Mouse (Mus musculus): ENCODE measurements around the gene Zfp850. TPM values are rescaled to one million over a fixed set of nuclear protein-coding genes. Genes with fewer than 3 reads are reported as not detected.
"Not testable (repeated sequence)": the region's sequence is repeated elsewhere in the genome, so short reads cannot be mapped to it uniquely, and the experiment has no call there.

Gene Zfp850
- polyA plus RNA-seq, 1 experiment from 2014 or later: 1.4 TPM

DNA sequence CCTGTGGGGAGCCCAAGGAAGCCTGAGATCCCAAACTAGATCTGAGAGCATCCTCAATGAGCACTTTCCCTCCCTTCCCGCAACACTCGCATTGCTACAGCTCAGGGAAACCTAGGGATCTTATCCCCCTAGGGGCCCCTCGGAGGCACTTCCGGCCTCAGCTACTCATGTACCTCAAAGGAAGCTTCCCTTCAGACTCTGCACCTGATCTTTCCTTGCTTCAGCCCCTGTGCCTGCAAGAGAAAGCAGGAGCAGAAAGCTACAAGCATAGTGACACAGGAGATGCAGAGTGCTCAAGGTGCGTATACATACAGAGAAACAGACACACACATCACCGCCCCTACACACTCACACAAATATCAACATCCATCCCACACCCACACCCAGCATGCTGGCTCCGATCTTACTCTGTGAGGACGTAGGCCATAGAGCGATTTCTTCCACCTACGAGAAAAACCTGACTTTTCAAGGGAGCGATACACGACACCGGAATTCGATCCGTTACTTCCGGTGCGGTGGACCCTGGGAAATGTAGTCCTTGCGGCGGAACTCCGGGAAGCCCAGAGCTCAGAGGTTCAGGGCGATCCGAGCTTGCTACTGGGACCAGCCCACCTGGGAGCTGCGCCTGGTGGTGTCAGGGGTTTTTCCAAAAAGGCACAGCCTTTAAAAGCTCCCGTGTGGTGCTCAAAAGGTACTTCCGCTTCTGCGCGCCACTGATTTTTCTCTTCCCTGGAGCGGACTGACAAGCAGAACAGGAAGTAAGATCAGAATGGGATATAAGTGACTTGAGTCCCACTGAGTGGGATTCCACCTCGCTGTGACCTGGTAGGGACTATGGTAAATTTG, 35.0 kb downstream of the Zfp850 start, which contains the start of gene Zfp780b:
TSS of gene Zfp780b (minus strand) at position 489 of the 846 bp plus-strand sequence.
- WGBS (ENCODE audit: insufficient replicate concordance): under 1% methylated on average over 29 of the region's 29 CpGs
- no peaks in the 10 kb centered on the region for H3K27me3 ChIP-seq
- peaks cover 17% of the 10 kb centered on the region for H3K4me1 ChIP-seq (replicated peaks)
- H3K4me3 ChIP-seq (replicated peaks): peak within 1 kb of the TSS; percentile 76
- H3K27ac ChIP-seq (replicated peaks): peak within 1 kb of the TSS; percentile 72
- H3K36me3 ChIP-seq (replicated peaks): 0 out of 2 replicates have a peak, but pooled peaks cover 3% of the 10 kb centered on the region
- H3K9me3 ChIP-seq (replicated peaks): 0 out of 2 replicates have a peak, but pooled peaks cover 6% of the 10 kb centered on the region
- ATAC-seq (ENCODE audit: insufficient read depth): peak; percentile 85
- peak within 1 kb of the TSS; percentile 81 for H3K4me2 ChIP-seq
- peak within 1 kb of the TSS; percentile 70 for H3K9ac ChIP-seq

DNA sequence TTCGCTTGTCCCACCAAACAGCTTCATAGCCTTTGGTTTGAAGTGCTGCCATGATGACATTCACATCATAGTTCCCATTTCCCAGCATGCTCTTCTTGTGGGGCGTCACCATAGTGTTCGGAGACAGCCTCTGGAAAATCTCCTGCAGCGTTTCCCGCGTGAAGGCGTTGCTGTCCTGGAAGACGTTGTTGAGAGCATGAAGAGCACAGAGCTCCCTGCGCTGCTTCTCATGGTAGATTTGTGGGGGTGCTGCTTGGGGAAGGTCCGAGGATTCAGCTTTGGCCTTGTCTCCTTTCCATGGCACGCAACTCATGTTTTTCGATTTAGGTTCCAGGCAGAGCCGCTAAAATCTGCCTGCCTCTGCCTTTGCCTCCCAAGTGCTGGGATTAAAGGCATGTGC, 64.5 kb downstream of the Zfp850 start:
- H3K4me3 ChIP-seq (replicated peaks); H3K9ac ChIP-seq; H3K9me3 ChIP-seq (replicated peaks); ATAC-seq (ENCODE audit: insufficient read depth); H3K36me3 ChIP-seq (replicated peaks); H3K27ac ChIP-seq (replicated peaks); H3K4me1 ChIP-seq (replicated peaks); H3K4me2 ChIP-seq; H3K27me3 ChIP-seq: not testable (repeated sequence)
- WGBS (ENCODE audit: insufficient replicate concordance): 82% methylated on average over 13 of the region's 13 CpGs

DNA sequence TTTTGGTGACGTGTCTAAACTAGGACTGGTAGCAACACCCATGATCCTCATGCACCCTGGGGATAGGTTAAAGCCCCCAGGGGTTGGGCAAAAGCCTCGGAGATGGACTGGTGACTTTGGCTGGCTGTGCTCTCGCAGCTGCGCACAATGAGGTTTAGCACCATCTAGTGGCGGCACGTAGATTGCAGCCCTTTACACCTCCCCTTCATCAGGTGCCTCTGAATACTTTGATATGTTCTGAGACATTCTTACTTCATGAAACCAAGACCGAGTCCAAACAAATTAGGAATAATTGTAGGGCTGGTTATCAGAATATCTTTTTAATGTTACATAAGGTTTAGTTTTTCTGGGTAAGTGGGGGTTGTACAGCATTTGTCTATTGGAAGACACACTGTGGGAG, 72.0 kb downstream of the Zfp850 start:
- H3K27me3 ChIP-seq; H3K4me2 ChIP-seq; H3K4me1 ChIP-seq (replicated peaks); H3K27ac ChIP-seq (replicated peaks); H3K9ac ChIP-seq; ATAC-seq (ENCODE audit: insufficient read depth); H3K9me3 ChIP-seq (replicated peaks); H3K4me3 ChIP-seq (replicated peaks); H3K36me3 ChIP-seq (replicated peaks): not testable (repeated sequence)
- 25% methylated on average over 6 of the region's 7 CpGs for WGBS (ENCODE audit: insufficient replicate concordance)

Other genes with a start within 250 kb of the Zfp850 start
- gene Zfp626, start 206.9 kb downstream of the Zfp850 start, polyA plus RNA-seq (2015; fragmentation: Nextera tagmentation; extraction: Ambion mirVana): 0.55 and 0.63 TPM in 2 replicates
- gene Zfp59, start 175.5 kb downstream of the Zfp850 start, polyA plus RNA-seq (2015; fragmentation: Nextera tagmentation; extraction: Ambion mirVana): 1.5 and 1.6 TPM in 2 replicates
- gene Zfp607a, start 156.6 kb downstream of the Zfp850 start, polyA plus RNA-seq (2015; fragmentation: Nextera tagmentation; extraction: Ambion mirVana): 0.99 and 1.0 TPM in 2 replicates
- gene Zfp974, start 84.7 kb downstream of the Zfp850 start, polyA plus RNA-seq (2015; fragmentation: Nextera tagmentation; extraction: Ambion mirVana): 1.1 TPM in 2 replicates
- 4.4 and 5.3 TPM in 2 replicates for gene Zfp780b, start 34.9 kb downstream of the Zfp850 start, polyA plus RNA-seq (2015; fragmentation: Nextera tagmentation; extraction: Ambion mirVana)
- 127 and 132 TPM in 2 replicates for gene Psmc4, start 36.0 kb upstream of the Zfp850 start, polyA plus RNA-seq (2015; fragmentation: Nextera tagmentation; extraction: Ambion mirVana)
- gene Fcgbp, start 57.1 kb upstream of the Zfp850 start, polyA plus RNA-seq (2015; fragmentation: Nextera tagmentation; extraction: Ambion mirVana): 0.10 and 0.17 TPM in 2 replicates
- not detected in 2 replicates for gene 9530053A07Rik, start 115.4 kb upstream of the Zfp850 start, polyA plus RNA-seq (2015; fragmentation: Nextera tagmentation; extraction: Ambion mirVana)
- 55.0 and 56.9 TPM in 2 replicates for gene Fbl, start 155.6 kb upstream of the Zfp850 start, polyA plus RNA-seq (2015; fragmentation: Nextera tagmentation; extraction: Ambion mirVana)
- 2.3 and 2.7 TPM in 2 replicates for gene Dyrk1b, start 165.4 kb upstream of the Zfp850 start, polyA plus RNA-seq (2015; fragmentation: Nextera tagmentation; extraction: Ambion mirVana)

Data from liver, embryonic 15.5 days (tissue).